In the genomic region with DNA sequence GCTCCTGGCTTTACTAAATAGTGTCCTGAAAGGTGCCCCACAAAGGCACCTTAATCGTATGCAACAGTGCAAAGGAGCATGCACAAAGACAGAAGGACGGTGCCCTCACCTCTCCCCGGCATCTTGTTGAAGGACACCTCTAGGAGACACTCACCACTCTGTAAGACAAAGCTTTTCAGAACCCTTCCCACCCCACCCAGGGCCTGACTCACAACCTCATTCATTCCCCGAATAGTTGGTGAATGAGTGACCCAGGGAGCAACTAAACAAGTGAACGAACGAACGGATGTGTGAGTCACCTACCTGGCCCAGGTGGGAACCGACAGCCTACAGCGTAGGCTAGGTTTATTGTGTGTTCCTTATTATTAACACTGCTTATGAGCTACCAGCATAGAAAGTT, we compare ENCODE assay signal across 19 mouse cellular contexts.
A peak's percentile ranks its signal among the peaks of the same experiment; 100 is the strongest.
DNase-seq lines count a peak whose midpoint lies in the region; ATAC-seq and TF ChIP-seq lines count a peak whose summit lies in the region.
"Had no signal": no experiment of that assay in that cellular context is flagged by ENCODE, and none has a peak within 500 bp of the region (broad histone marks: within the 10 kb centered on the region; RNA-seq: fewer than 3 reads in every experiment).

No protein-coding gene starts in this region.

- 76% methylated on average over 9 of the region's 9 CpGs for WGBS in kidney, embryonic 15.5 days
- WGBS in limb, embryonic 10.5 days: 81% methylated on average over 9 of the region's 9 CpGs

- H3ac ChIP-seq in C2C12 (ENCODE audit: control insufficient read depth, insufficient read length, low read depth): no peak overlapping the region

- H3K79me3 ChIP-seq in C2C12 (ENCODE audit: low read depth): no peaks in the 10 kb centered on the region

- H3K9me3 ChIP-seq in kidney, embryonic 15.5 days (replicated peaks): no peaks in the 10 kb centered on the region
- H3K9me3 ChIP-seq in limb, embryonic 10.5 days (replicated peaks): no peaks in the 10 kb centered on the region
- H3K9me3 ChIP-seq: forebrain, embryonic 12.5 days; heart, embryonic 10.5 days; hindbrain, embryonic 15.5 days; midbrain, embryonic 10.5 days had no signal

- peak; percentile 34; the same call in 1 of the 2 replicates for ATAC-seq in kidney, embryonic 15.5 days (replicated peaks; ENCODE audit: low FRiP score)
- no peak for ATAC-seq in frontal cortex, adult (ENCODE audit: low TSS enrichment)

- DNase-seq in kidney, postnatal 36 days: no peak
- peak; percentile 54 for DNase-seq in NIH3T3 (ENCODE audit: low read depth)
- DNase-seq in limb, embryonic 10.5 days (ENCODE audit: low spot score): no peak
- DNase-seq in embryo, embryonic 10 days (ENCODE audit: low spot score): no peak
- DNase-seq: adrenal gland, postnatal 36 days; cerebellum, adult 2 months; gastrocnemius, postnatal 36 days; heart, postnatal 14 days; kidney, postnatal 10 days; lung, postnatal 4 days; right cerebral cortex, postnatal 14 days; thymus, postnatal 36 days had no signal

- no peak overlapping the region for H3K9ac ChIP-seq in kidney, embryonic 15.5 days
- H3K9ac ChIP-seq: forebrain, embryonic 12.5 days; hindbrain, embryonic 15.5 days had no signal

- H3K4me1 ChIP-seq in kidney, embryonic 15.5 days: peaks cover 31% of the 10 kb centered on the region
- H3K4me1 ChIP-seq in limb, embryonic 10.5 days: peaks cover 44% of the 10 kb centered on the region
- H3K4me1 ChIP-seq: forebrain, embryonic 12.5 days; hindbrain, embryonic 15.5 days had no signal

- TF ChIP-seq CTCF in C2C12 (IDR thresholded peaks at IDR 0.05; ENCODE audit: control insufficient read depth, insufficient read depth, insufficient read length): no peak

- H3K27me3 ChIP-seq in kidney, embryonic 15.5 days: peaks cover 13% of the 10 kb centered on the region; the same call in 1 of the 2 replicates
- no peaks in the 10 kb centered on the region for H3K27me3 ChIP-seq in C2C12 (ENCODE audit: control insufficient read depth, insufficient read depth, insufficient read length)
- no peaks in the 10 kb centered on the region for H3K27me3 ChIP-seq in limb, embryonic 10.5 days (ENCODE audit: low read depth, poor library complexity, severe bottlenecking)
- H3K27me3 ChIP-seq: hindbrain, embryonic 15.5 days had no signal

- peak overlapping the region; percentile 37 for H3K27ac ChIP-seq in kidney, embryonic 15.5 days
- peak overlapping the region; percentile 56 for H3K27ac ChIP-seq in limb, embryonic 10.5 days
- H3K27ac ChIP-seq: forebrain, embryonic 12.5 days; heart, embryonic 10.5 days; hindbrain, embryonic 15.5 days; midbrain, embryonic 10.5 days had no signal

- H3K4me3 ChIP-seq in kidney, embryonic 15.5 days (replicated peaks): no peak overlapping the region
- no peak overlapping the region for H3K4me3 ChIP-seq in C2C12 (ENCODE audit: insufficient read depth, poor library complexity, severe bottlenecking)
- no peak overlapping the region for H3K4me3 ChIP-seq in limb, embryonic 10.5 days
- H3K4me3 ChIP-seq: forebrain, embryonic 12.5 days; heart, embryonic 10.5 days; hindbrain, embryonic 15.5 days; midbrain, embryonic 10.5 days had no signal

- H3K36me3 ChIP-seq in kidney, embryonic 15.5 days: 0 out of 2 replicates have a peak, but pooled peaks cover 5% of the 10 kb centered on the region
- peaks cover 77% of the 10 kb centered on the region for H3K36me3 ChIP-seq in C2C12 (ENCODE audit: control insufficient read depth, insufficient read depth)
- H3K36me3 ChIP-seq in limb, embryonic 10.5 days: peaks cover 79% of the 10 kb centered on the region

- no peaks in the 10 kb centered on the region for H3K79me2 ChIP-seq in C2C12 (ENCODE audit: control insufficient read depth, insufficient read depth)

- H3K4me2 ChIP-seq in kidney, embryonic 15.5 days: peak overlapping the region; percentile 37
- H3K4me2 ChIP-seq: forebrain, embryonic 12.5 days; hindbrain, embryonic 15.5 days had no signal

TF ChIP-seq in C2C12, 6 proteins besides CTCF, POLR2A, EP300 and RAD21:
- no peak for TF ChIP-seq CEBPB (IDR thresholded peaks at IDR 0.05; ENCODE audit: low read depth)
- peak; percentile 19 for TF ChIP-seq FOSL1 (IDR thresholded peaks at IDR 0.05; ENCODE audit: insufficient read depth, low read length, poor library complexity, severe bottlenecking)
